Mouse (Mus musculus): Measurements from ENCODE around the gene Gm17364.
"Not testable (repeated sequence)": the region's sequence is repeated elsewhere in the genome, so short reads cannot be mapped to it uniquely, and the experiment has no call there.

Gene Gm17364

GRCm38 (mm10) chr13:41251667-41252066 lies 22.1 kb downstream of the Gm17364 start:
- DNase-seq (ENCODE audit: low read depth, low spot score), result no peak

GRCm38 (mm10) chr13:41251232-41251631 lies 22.5 kb downstream of the Gm17364 start:
- not testable (repeated sequence) for DNase-seq (ENCODE audit: low read depth, low spot score)

GRCm38 (mm10) chr13:41250318-41250981 lies 23.3 kb downstream of the Gm17364 start:
- DNase-seq (ENCODE audit: low read depth, low spot score), result no peak

- DNase-seq (ENCODE audit: low read depth, low spot score), result peak; percentile 94
Measured at GRCm38 (mm10) chr13:41249538-41250317, 24.0 kb downstream of the Gm17364 start, which contains the start of gene Smim13. Gene Smim13 (plus strand): TSS chr13:41249844.

GRCm38 (mm10) chr13:41248751-41249520 lies 24.8 kb downstream of the Gm17364 start:
- DNase-seq (ENCODE audit: low read depth, low spot score), result no peak

- DNase-seq (ENCODE audit: low read depth, low spot score), result peak; percentile 70
Measured at GRCm38 (mm10) chr13:41244306-41244830, 29.4 kb downstream of the Gm17364 start.

- DNase-seq (ENCODE audit: low read depth, low spot score), result no peak
Measured at GRCm38 (mm10) chr13:41241557-41241956, 32.2 kb downstream of the Gm17364 start.

GRCm38 (mm10) chr13:41238805-41239130 lies 35.0 kb downstream of the Gm17364 start:
- DNase-seq (ENCODE audit: low read depth, low spot score), result no peak

GRCm38 (mm10) chr13:41238035-41238804 lies 35.6 kb downstream of the Gm17364 start:
- no peak for DNase-seq (ENCODE audit: low read depth, low spot score)

GRCm38 (mm10) chr13:41235845-41236741 lies 37.7 kb downstream of the Gm17364 start:
- no peak for DNase-seq (ENCODE audit: low read depth, low spot score)

GRCm38 (mm10) chr13:41235181-41235580 lies 38.6 kb downstream of the Gm17364 start:
- DNase-seq (ENCODE audit: low read depth, low spot score), result no peak

- DNase-seq (ENCODE audit: low read depth, low spot score), result no peak
Measured at GRCm38 (mm10) chr13:41233241-41233640, 40.5 kb downstream of the Gm17364 start.

- DNase-seq (ENCODE audit: low read depth, low spot score), result no peak
Measured at GRCm38 (mm10) chr13:41232209-41232608, 41.6 kb downstream of the Gm17364 start.

- no peak for DNase-seq (ENCODE audit: low read depth, low spot score)
Measured at GRCm38 (mm10) chr13:41231389-41231983, 42.3 kb downstream of the Gm17364 start.

GRCm38 (mm10) chr13:41230256-41230655 lies 43.5 kb downstream of the Gm17364 start:
- no peak for DNase-seq (ENCODE audit: low read depth, low spot score)

- no peak for DNase-seq (ENCODE audit: low read depth, low spot score)
Measured at GRCm38 (mm10) chr13:41228060-41228459, 45.7 kb downstream of the Gm17364 start.

GRCm38 (mm10) chr13:41226513-41226912 lies 47.3 kb downstream of the Gm17364 start:
- DNase-seq (ENCODE audit: low read depth, low spot score), result no peak

Measured in retina, postnatal 7 days (tissue).